Mouse (Mus musculus) right cerebral cortex, postnatal 4 days (tissue): ENCODE measurements around the gene Ppil6.

Experiments used
- DNase-seq: peaks from one replicate; pipeline ENCODE4 v3.0.0-alpha.2; 2022

Ppil6 gene

GRCm38 (mm10) chr10:41536714-41537113 is 46.5 kb downstream of the Ppil6 start:
- DNase-seq: no peak

GRCm38 (mm10) chr10:41537226-41537982 is 47.2 kb downstream of the Ppil6 start:
- DNase-seq: no peak

GRCm38 (mm10) chr10:41537983-41538330 is 47.7 kb downstream of the Ppil6 start:
- DNase-seq: no peak

GRCm38 (mm10) chr10:41538986-41539385 is 48.7 kb downstream of the Ppil6 start:
- DNase-seq: no peak

- no peak for DNase-seq
Measured at GRCm38 (mm10) chr10:41542057-41542456, 51.8 kb downstream of the Ppil6 start.

- no peak for DNase-seq
Measured at GRCm38 (mm10) chr10:41543439-41543838, 53.2 kb downstream of the Ppil6 start.

- no peak for DNase-seq
Measured at GRCm38 (mm10) chr10:41543844-41544243, 53.6 kb downstream of the Ppil6 start.

- DNase-seq: no peak
Measured at GRCm38 (mm10) chr10:41544481-41545190, 54.4 kb downstream of the Ppil6 start.

- DNase-seq: no peak
Measured at GRCm38 (mm10) chr10:41545224-41545755, 55.1 kb downstream of the Ppil6 start.

- DNase-seq: no peak
Measured at GRCm38 (mm10) chr10:41546396-41547165, 56.3 kb downstream of the Ppil6 start.

GRCm38 (mm10) chr10:41550711-41551110 is 60.5 kb downstream of the Ppil6 start:
- DNase-seq: no peak

GRCm38 (mm10) chr10:41552319-41552718 is 62.1 kb downstream of the Ppil6 start:
- DNase-seq: no peak

GRCm38 (mm10) chr10:41552847-41553589 is 62.8 kb downstream of the Ppil6 start:
- no peak for DNase-seq

GRCm38 (mm10) chr10:41553711-41554110 is 63.5 kb downstream of the Ppil6 start:
- DNase-seq: no peak

GRCm38 (mm10) chr10:41555081-41555480 is 64.8 kb downstream of the Ppil6 start:
- no peak for DNase-seq

- DNase-seq: no peak
Measured at GRCm38 (mm10) chr10:41558401-41558800, 68.2 kb downstream of the Ppil6 start.

GRCm38 (mm10) chr10:41561701-41562395 is 71.6 kb downstream of the Ppil6 start:
- DNase-seq: no peak
